Comparison of ENCODE assay signal across 8 mouse cellular contexts in the genomic region with DNA sequence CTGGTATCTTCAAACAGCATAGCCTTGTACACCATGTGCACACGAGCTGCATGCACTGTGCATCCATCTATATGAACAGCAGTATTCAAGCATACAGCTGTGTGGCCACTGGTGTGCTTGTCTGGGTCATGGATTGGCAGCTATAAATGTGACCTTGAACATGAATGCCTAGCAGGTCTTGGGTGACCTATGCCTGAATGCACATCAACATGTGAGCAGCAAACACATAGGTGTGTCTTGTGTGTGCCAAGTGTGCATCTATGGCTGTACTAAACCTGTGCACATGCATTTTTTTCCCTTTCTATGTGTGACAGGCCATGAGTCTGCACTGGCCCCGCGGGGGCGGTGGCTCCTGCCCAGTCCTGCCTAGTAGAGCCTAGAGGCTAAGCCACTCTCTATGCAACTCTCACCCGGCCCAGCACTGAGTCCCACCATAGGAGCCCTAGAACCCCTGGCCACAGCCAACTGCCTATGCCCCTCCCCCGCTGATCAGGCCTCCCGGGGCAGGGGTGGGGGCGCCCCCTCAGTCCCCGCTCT. TPM values are rescaled to one million over a fixed set of nuclear protein-coding genes. Genes with fewer than 3 reads are reported as not detected.
DNase-seq lines count a peak whose midpoint lies in the region; ATAC-seq and TF ChIP-seq lines count a peak whose summit lies in the region.

No protein-coding gene starts in this region.

- peaks cover 17% of the 10 kb centered on the region for H3K4me1 ChIP-seq in lung, embryonic 14.5 days (ENCODE audit: insufficient read depth)
- H3K4me1 ChIP-seq in heart, embryonic 14.5 days (ENCODE audit: control insufficient read depth in 2 of 2, insufficient read depth in 2 of 2, low read length in 2 of 2) = peaks cover 4 to 34% of the 10 kb centered on the region in 2 experiments; a peak in 3 of 4 replicates
- peaks cover 10 to 12% of the 10 kb centered on the region in 2 experiments for H3K4me1 ChIP-seq in liver, embryonic 14.5 days (replicated peaks; ENCODE audit: control insufficient read depth in 2 of 2, insufficient read depth in 2 of 2, low read length in 1 of 2)

- peak; percentile 71 for ATAC-seq in lung, embryonic 14.5 days (ENCODE audit: insufficient read depth)
- peak; percentile 52; the same call in 1 of the 2 replicates for ATAC-seq in heart, embryonic 14.5 days (ENCODE audit: insufficient number of reproducible peaks, insufficient read depth, low FRiP score, low read depth)
- no peak for ATAC-seq in liver, embryonic 14.5 days (ENCODE audit: insufficient read depth)

- peaks cover 9% of the 10 kb centered on the region; the same call in 1 of the 2 replicates for H3K36me3 ChIP-seq in lung, embryonic 14.5 days (ENCODE audit: insufficient read depth)
- H3K36me3 ChIP-seq in heart, embryonic 14.5 days (ENCODE audit: control insufficient read depth, insufficient read depth, low read length) = no peaks in the 10 kb centered on the region
- H3K36me3 ChIP-seq in liver, embryonic 14.5 days (replicated peaks; ENCODE audit: control insufficient read depth, insufficient read depth, low read depth) = no peaks in the 10 kb centered on the region
- H3K36me3 ChIP-seq in splenic B cell, adult 2 months (ENCODE audit: control insufficient read depth, insufficient read depth, low read length, poor library complexity, severe bottlenecking) = no peaks in the 10 kb centered on the region

- H3K9me3 ChIP-seq in lung, embryonic 14.5 days (ENCODE audit: low read depth, low read length) = no peaks in the 10 kb centered on the region
- no peaks in the 10 kb centered on the region for H3K9me3 ChIP-seq in heart, embryonic 14.5 days (ENCODE audit: control insufficient read depth, low read length)
- no peaks in the 10 kb centered on the region for H3K9me3 ChIP-seq in liver, embryonic 14.5 days (ENCODE audit: control insufficient read depth, low read length)

- H3K9ac ChIP-seq in lung, embryonic 14.5 days = peak overlapping the region; percentile 76
- H3K9ac ChIP-seq in heart, embryonic 14.5 days (ENCODE audit: low read length) = peak overlapping the region; percentile 79
- H3K9ac ChIP-seq in liver, embryonic 14.5 days (replicated peaks) = no peak overlapping the region

- peak overlapping the region; percentile 94 for H3K27ac ChIP-seq in lung, embryonic 14.5 days (ENCODE audit: low read depth)
- H3K27ac ChIP-seq in heart, embryonic 14.5 days (replicated peaks in 1 of 2; ENCODE audit: control insufficient read depth in 1 of 2, insufficient read depth in 1 of 2, low read depth in 2 of 2, low read length in 2 of 2) = peak overlapping the region; percentile 19 to 75; a peak in 2 of 4 replicates
- no peak overlapping the region for H3K27ac ChIP-seq in liver, embryonic 14.5 days

- peak; percentile 61 for DNase-seq in lung, embryonic 14.5 days
- DNase-seq in lung, adult 18-20 months = no peak
- no peak for DNase-seq in liver, embryonic 14.5 days (ENCODE audit: low read depth in 3 of 3, low spot score in 3 of 3)
- peak; percentile 18 for DNase-seq in splenic B cell, adult 2 months (ENCODE audit: low read depth, low spot score)
- DNase-seq in left cerebral cortex, adult 9 months (ENCODE audit: low spot score in 2 of 2) = no peak
- DNase-seq in urinary bladder, postnatal 14 days (ENCODE audit: low spot score) = no peak
- no peak for DNase-seq in layer of hippocampus, postnatal 14 days (ENCODE audit: low spot score in 2 of 2)

- no peaks in the 10 kb centered on the region; the same call in 1 of the 2 replicates for H3K27me3 ChIP-seq in lung, embryonic 14.5 days (ENCODE audit: insufficient read depth, low read length)
- H3K27me3 ChIP-seq in heart, embryonic 14.5 days (ENCODE audit: control insufficient read depth, insufficient read depth, low read length) = no peaks in the 10 kb centered on the region
- peaks cover 60% of the 10 kb centered on the region for H3K27me3 ChIP-seq in liver, embryonic 14.5 days (ENCODE audit: control insufficient read depth, insufficient read depth, low read length)
- H3K27me3 ChIP-seq in splenic B cell, adult 2 months (ENCODE audit: control insufficient read depth, insufficient read depth, low read length, poor library complexity, severe bottlenecking) = peaks cover 8% of the 10 kb centered on the region

- peak overlapping the region; percentile 72 for H3K4me3 ChIP-seq in lung, embryonic 14.5 days (ENCODE audit: low read depth, low read length)
- peak overlapping the region; percentile 68 for H3K4me3 ChIP-seq in heart, embryonic 14.5 days (ENCODE audit: control insufficient read depth in 1 of 2, insufficient read depth in 1 of 2, low read depth in 1 of 2, low read length in 2 of 2)
- peak overlapping the region in 1 of 2 experiments; percentile 53; a peak in 1 of 4 replicates for H3K4me3 ChIP-seq in liver, embryonic 14.5 days (ENCODE audit: insufficient read depth in 1 of 2, low read depth in 2 of 2, low read length in 2 of 2)

- WGBS in lung, embryonic 14.5 days = 2% methylated on average over 9 of the region's 9 CpGs
- 10% methylated on average over 9 of the region's 9 CpGs for WGBS in heart, embryonic 14.5 days
- 17% methylated on average over 9 of the region's 9 CpGs for WGBS in liver, embryonic 14.5 days (ENCODE audit: insufficient replicate concordance)

- TF ChIP-seq CTCF in lung, embryonic 14.5 days (IDR thresholded peaks at IDR 0.05; ENCODE audit: low read depth) = no peak
- TF ChIP-seq CTCF in liver, embryonic 14.5 days (IDR thresholded peaks at IDR 0.05; ENCODE audit: low read depth) = no peak

- TF ChIP-seq EP300 in liver, embryonic 14.5 days (IDR thresholded peaks at IDR 0.05; ENCODE audit: low read depth) = no peak

- H3K4me2 ChIP-seq in lung, embryonic 14.5 days = peak overlapping the region; percentile 82
- peak overlapping the region; percentile 95 for H3K4me2 ChIP-seq in heart, embryonic 14.5 days (ENCODE audit: low read length)
- peak overlapping the region; percentile 71 for H3K4me2 ChIP-seq in liver, embryonic 14.5 days (ENCODE audit: low read depth)

RNA-seq across cellular contexts. Expression of gene Notch3, which starts 1.3 kb away (rescaled TPM):
- polyA plus RNA-seq in lung, embryonic 14.5 days (2014; fragmentation: Nextera tagmentation; extraction: Ambion mirVana) = 19.4 and 21.7 TPM in 2 replicates
- 5.1 and 6.6 TPM in 2 replicates for polyA plus RNA-seq in heart, embryonic 14.5 days (2014; fragmentation: Nextera tagmentation; extraction: Ambion mirVana)
- polyA plus RNA-seq in liver, embryonic 14.5 days (2012; rRNA removed) = 0.55 and 0.66 TPM in 2 replicates
- polyA plus RNA-seq in liver, embryonic 14.5 days (2014; fragmentation: Nextera tagmentation; extraction: Ambion mirVana) = 0.22 and 0.30 TPM in 2 replicates
- 10 to 100 TPM; 15.3 to 15.9 TPM for total RNA-seq in layer of hippocampus, postnatal 14 days (2021)

RNA-seq across cellular contexts. Expression of gene Ephx3, which starts 24.0 kb away (rescaled TPM):
- 0.14 and 0.22 TPM in 2 replicates for polyA plus RNA-seq in lung, embryonic 14.5 days (2014; fragmentation: Nextera tagmentation; extraction: Ambion mirVana)
- 0.30 and 0.32 TPM in 2 replicates for polyA plus RNA-seq in heart, embryonic 14.5 days (2014; fragmentation: Nextera tagmentation; extraction: Ambion mirVana)
- polyA plus RNA-seq in liver, embryonic 14.5 days (2012; rRNA removed) = 0.08 and 0.13 TPM in 2 replicates
- polyA plus RNA-seq in liver, embryonic 14.5 days (2014; fragmentation: Nextera tagmentation; extraction: Ambion mirVana) = not detected in 2 replicates
- total RNA-seq in layer of hippocampus, postnatal 14 days (2021) = under 1 TPM; 0.25 to 0.26 TPM

Comparison
In these comparisons a context has a peak if more than half of its experiments do, and no peak if none do; other contexts are left out.
1. DNase-seq: peak in lung, embryonic 14.5 days (single experiment) and splenic B cell, adult 2 months (single experiment); none in lung, adult 18-20 months (0 of 2), liver, embryonic 14.5 days (0 of 3), left cerebral cortex, adult 9 months (0 of 2), urinary bladder, postnatal 14 days (single experiment) and layer of hippocampus, postnatal 14 days (0 of 2).
2. Peak in every context shown above with its lines, with median percentiles within 50 percentile points of each other: H3K4me2 ChIP-seq.